Mouse (Mus musculus): ENCODE measurements around the gene Gm973. TPM values are rescaled to one million over a fixed set of nuclear protein-coding genes. Genes with fewer than 3 reads are reported as not detected.
A peak's percentile ranks its signal among the peaks of the same experiment; 100 is the strongest.

The Gm973 gene
- polyA plus RNA-seq, 1 experiment from 2014 or later = 0.72 TPM

- no peak for ATAC-seq
Measured at GRCm38 (mm10) chr1:59608125-59608762, 92.2 kb downstream of the Gm973 start.

GRCm38 (mm10) chr1:59608920-59609319 is 92.9 kb downstream of the Gm973 start:
- Histone ChIP-seq H3K27me3 (replicated peaks; ENCODE audit: control insufficient read depth, insufficient read depth, low read length) (no peaks in the 10 kb centered on the region), H3K27ac (ENCODE audit: low read depth, low read length) (no peak overlapping the region), H3K9ac (ENCODE audit: low read depth, low read length) (no peak overlapping the region), H3K4me2 (replicated peaks; ENCODE audit: low read depth) (no peak overlapping the region), H3K9me3 (ENCODE audit: control insufficient read depth) (no peaks in the 10 kb centered on the region), H3K4me1 (replicated peaks; ENCODE audit: control insufficient read depth, insufficient read depth, low read length) (no peaks in the 10 kb centered on the region), H3K4me3 (ENCODE audit: low read depth, low read length) (no peak overlapping the region), H3K36me3 (ENCODE audit: control insufficient read depth, insufficient read depth) (no peaks in the 10 kb centered on the region)
- no peak for ATAC-seq
- WGBS = 71% methylated on average over 5 of the region's 5 CpGs
- peak; percentile 39 for TF ChIP-seq CTCF (IDR thresholded peaks at IDR 0.05; ENCODE audit: low read depth)

More at GRCm38 (mm10) chr1:59608125-59608762, 92.2 kb downstream of the Gm973 start:
- TF ChIP-seq CTCF (IDR thresholded peaks at IDR 0.05; ENCODE audit: low read depth) = no peak
- H3K9me3 ChIP-seq (ENCODE audit: control insufficient read depth) = no peaks in the 10 kb centered on the region
- no peaks in the 10 kb centered on the region for H3K4me1 ChIP-seq (replicated peaks; ENCODE audit: control insufficient read depth, insufficient read depth, low read length)
- WGBS = 82% methylated on average over 7 of the region's 7 CpGs
- no peaks in the 10 kb centered on the region for H3K27me3 ChIP-seq (replicated peaks; ENCODE audit: control insufficient read depth, insufficient read depth, low read length)
- no peaks in the 10 kb centered on the region for H3K36me3 ChIP-seq (ENCODE audit: control insufficient read depth, insufficient read depth)
- no peak overlapping the region for H3K27ac ChIP-seq (ENCODE audit: low read depth, low read length)
- no peak overlapping the region for H3K9ac ChIP-seq (ENCODE audit: low read depth, low read length)
- no peak overlapping the region for H3K4me3 ChIP-seq (ENCODE audit: low read depth, low read length)
- H3K4me2 ChIP-seq (replicated peaks; ENCODE audit: low read depth) = no peak overlapping the region

GRCm38 (mm10) chr1:59609458-59609857 is 93.4 kb downstream of the Gm973 start:
- 85% methylated on average over 4 of the region's 4 CpGs for WGBS
- TF ChIP-seq CTCF (IDR thresholded peaks at IDR 0.05; ENCODE audit: low read depth) = peak; percentile 50

GRCm38 (mm10) chr1:59609896-59610295 is 93.8 kb downstream of the Gm973 start:
- ATAC-seq = no peak

More at GRCm38 (mm10) chr1:59609458-59609857, 93.4 kb downstream of the Gm973 start:
- no peak overlapping the region for H3K4me3 ChIP-seq (ENCODE audit: low read depth, low read length)
- H3K4me2 ChIP-seq (replicated peaks; ENCODE audit: low read depth) = no peak overlapping the region
- ATAC-seq = no peak
- H3K4me1 ChIP-seq (replicated peaks; ENCODE audit: control insufficient read depth, insufficient read depth, low read length) = no peaks in the 10 kb centered on the region
- H3K36me3 ChIP-seq (ENCODE audit: control insufficient read depth, insufficient read depth) = no peaks in the 10 kb centered on the region
- H3K9ac ChIP-seq (ENCODE audit: low read depth, low read length) = no peak overlapping the region
- no peak overlapping the region for H3K27ac ChIP-seq (ENCODE audit: low read depth, low read length)
- H3K9me3 ChIP-seq (ENCODE audit: control insufficient read depth) = no peaks in the 10 kb centered on the region
- H3K27me3 ChIP-seq (replicated peaks; ENCODE audit: control insufficient read depth, insufficient read depth, low read length) = no peaks in the 10 kb centered on the region

DNA sequence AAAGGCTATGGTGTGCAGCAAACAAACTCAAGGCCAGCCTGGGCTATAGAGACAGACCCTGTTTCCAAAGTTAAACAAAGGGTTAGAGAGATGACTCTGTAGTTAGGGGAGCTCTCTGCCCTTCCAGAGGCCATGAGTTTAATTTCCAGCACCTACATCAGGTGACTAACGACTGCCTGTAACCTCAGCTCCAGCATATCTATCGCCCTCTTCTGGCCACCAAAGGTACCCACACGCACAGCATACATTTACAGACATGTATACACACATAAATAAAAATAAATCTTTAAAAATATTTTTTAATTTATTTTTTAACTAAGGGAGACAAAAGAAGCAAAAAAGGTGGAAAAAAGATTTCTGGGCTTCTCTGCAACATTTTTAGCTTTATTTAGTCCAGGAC is 94.9 kb downstream of the Gm973 start:
- Histone ChIP-seq H3K4me1 (replicated peaks; ENCODE audit: control insufficient read depth, insufficient read depth, low read length) (no peaks in the 10 kb centered on the region), H3K4me3 (ENCODE audit: low read depth, low read length) (no peak overlapping the region), H3K9ac (ENCODE audit: low read depth, low read length) (no peak overlapping the region), H3K27ac (ENCODE audit: low read depth, low read length) (no peak overlapping the region), H3K9me3 (ENCODE audit: control insufficient read depth) (no peaks in the 10 kb centered on the region), H3K36me3 (ENCODE audit: control insufficient read depth, insufficient read depth) (no peaks in the 10 kb centered on the region), H3K4me2 (replicated peaks; ENCODE audit: low read depth) (no peak overlapping the region), H3K27me3 (replicated peaks; ENCODE audit: control insufficient read depth, insufficient read depth, low read length) (no peaks in the 10 kb centered on the region)
- WGBS = 92% methylated on average over 3 of the region's 3 CpGs
- TF ChIP-seq CTCF (IDR thresholded peaks at IDR 0.05; ENCODE audit: low read depth) = no peak
- ATAC-seq = no peak

More at GRCm38 (mm10) chr1:59609896-59610295, 93.8 kb downstream of the Gm973 start:
- Histone ChIP-seq H3K36me3 (ENCODE audit: control insufficient read depth, insufficient read depth) (no peaks in the 10 kb centered on the region), H3K27ac (ENCODE audit: low read depth, low read length) (no peak overlapping the region), H3K9ac (ENCODE audit: low read depth, low read length) (no peak overlapping the region), H3K4me3 (ENCODE audit: low read depth, low read length) (no peak overlapping the region), H3K9me3 (ENCODE audit: control insufficient read depth) (no peaks in the 10 kb centered on the region), H3K4me1 (replicated peaks; ENCODE audit: control insufficient read depth, insufficient read depth, low read length) (no peaks in the 10 kb centered on the region), H3K27me3 (replicated peaks; ENCODE audit: control insufficient read depth, insufficient read depth, low read length) (no peaks in the 10 kb centered on the region), H3K4me2 (replicated peaks; ENCODE audit: low read depth) (no peak overlapping the region)
- WGBS = 65% methylated on average over 10 of the region's 10 CpGs
- TF ChIP-seq CTCF (IDR thresholded peaks at IDR 0.05; ENCODE audit: low read depth) = no peak

DNA sequence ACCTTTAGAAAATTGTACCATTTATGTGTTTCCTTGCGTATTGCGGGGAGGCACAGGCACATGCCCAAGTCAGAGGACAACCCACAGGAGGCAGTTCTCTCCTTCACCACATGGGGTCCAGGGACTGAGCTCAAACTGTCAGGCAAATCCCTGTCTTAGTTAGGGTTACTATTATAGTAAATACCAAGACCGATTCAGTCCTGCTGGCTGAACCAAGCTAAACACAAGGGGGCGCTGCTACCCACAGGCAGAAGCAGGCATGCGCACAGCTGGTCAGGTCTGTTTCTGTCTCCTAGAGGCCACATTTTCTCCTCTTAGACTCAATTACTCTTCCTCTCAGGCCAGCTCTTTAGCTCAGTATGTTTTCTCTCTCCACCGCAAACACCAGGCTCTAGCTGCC is 97.7 kb downstream of the Gm973 start:
- TF ChIP-seq CTCF (IDR thresholded peaks at IDR 0.05; ENCODE audit: low read depth) = peak; percentile 83
- WGBS = 54% methylated on average over 6 of the region's 6 CpGs
- Histone ChIP-seq H3K4me1 (replicated peaks; ENCODE audit: control insufficient read depth, insufficient read depth, low read length) (no peaks in the 10 kb centered on the region), H3K4me3 (ENCODE audit: low read depth, low read length) (no peak overlapping the region), H3K36me3 (ENCODE audit: control insufficient read depth, insufficient read depth) (no peaks in the 10 kb centered on the region), H3K27me3 (replicated peaks; ENCODE audit: control insufficient read depth, insufficient read depth, low read length) (no peaks in the 10 kb centered on the region), H3K27ac (ENCODE audit: low read depth, low read length) (no peak overlapping the region), H3K9ac (ENCODE audit: low read depth, low read length) (no peak overlapping the region), H3K9me3 (ENCODE audit: control insufficient read depth) (no peaks in the 10 kb centered on the region), H3K4me2 (replicated peaks; ENCODE audit: low read depth) (no peak overlapping the region)
- ATAC-seq = no peak

Measured in intestine, postnatal 0 days (tissue).